Mouse (Mus musculus) adrenal gland, postnatal 25 days (tissue): ENCODE measurements around the gene Dvl3. TPM values are rescaled to one million over a fixed set of nuclear protein-coding genes. Genes with fewer than 3 reads are reported as not detected.

Experiments
- DNase-seq: peaks from one replicate; pipeline ENCODE4 v3.0.0; 2021; ENCODE audit warnings: mixed read lengths
- total RNA-seq: library from RNA; stranded (reverse); gene quantifications from 2 replicates; pipeline ENCODE4 v1.2.3, GENCODE M21; 2021

Dvl3 gene
- total RNA-seq, 1 experiment from 2014 or later: 46.2 TPM

GRCm38 (mm10) chr16:20547423-20547822 lies 30.6 kb downstream of the Dvl3 start:
- DNase-seq: no peak

- peak; percentile 97 for DNase-seq
These were observed 31.5 kb downstream of the Dvl3 start, which contains the start of gene Abcf3 for GRCm38 (mm10) chr16:20548096-20548948. Gene Abcf3 (plus strand): TSS chr16:20548577.

GRCm38 (mm10) chr16:20549161-20549560 lies 32.4 kb downstream of the Dvl3 start:
- DNase-seq: no peak

- no peak for DNase-seq
These were observed 34.9 kb downstream of the Dvl3 start for GRCm38 (mm10) chr16:20551691-20552090.

- DNase-seq: no peak
These were observed 35.8 kb downstream of the Dvl3 start for GRCm38 (mm10) chr16:20552594-20552993.

GRCm38 (mm10) chr16:20555000-20555399 lies 38.2 kb downstream of the Dvl3 start:
- no peak for DNase-seq

GRCm38 (mm10) chr16:20557381-20557780 lies 40.6 kb downstream of the Dvl3 start:
- no peak for DNase-seq

- no peak for DNase-seq
These were observed 48.3 kb downstream of the Dvl3 start for GRCm38 (mm10) chr16:20565075-20565474.

Other genes starting within 250 kb of the Dvl3 start
- gene Parl, start 214.6 kb upstream of the Dvl3 start, total RNA-seq: 87.6 and 125 TPM in 2 replicates
- not detected in 2 replicates for gene Cyp2ab1, start 191.6 kb upstream of the Dvl3 start, total RNA-seq
- 73.8 and 89.1 TPM in 2 replicates for gene Abcc5, start 90.6 kb upstream of the Dvl3 start, total RNA-seq
- gene Eif2b5, start 18.2 kb upstream of the Dvl3 start, total RNA-seq: 58.3 and 63.8 TPM in 2 replicates
- 291 and 310 TPM in 2 replicates for gene Ap2m1, start 18.5 kb downstream of the Dvl3 start, total RNA-seq
- gene Abcf3, start 31.6 kb downstream of the Dvl3 start, total RNA-seq: 87.3 and 101 TPM in 2 replicates
- gene Vwa5b2, start 72.5 kb downstream of the Dvl3 start, total RNA-seq: 1.5 TPM in 1 of 2 replicates, not detected in the other
- 7.2 and 9.1 TPM in 2 replicates for gene Eef1akmt4, start 94.6 kb downstream of the Dvl3 start, total RNA-seq
- gene Gm49333, start 94.6 kb downstream of the Dvl3 start, total RNA-seq: not detected in 2 replicates
- 26.2 and 41.4 TPM in 2 replicates for gene Alg3, start 94.8 kb downstream of the Dvl3 start, total RNA-seq
- 15.8 and 27.8 TPM in 2 replicates for gene Camk2n2, start 104.3 kb downstream of the Dvl3 start, total RNA-seq
- 11.4 and 15.0 TPM in 2 replicates for gene Ece2, start 112.8 kb downstream of the Dvl3 start, total RNA-seq
- gene Psmd2, start 134.7 kb downstream of the Dvl3 start, total RNA-seq: 279 and 296 TPM in 2 replicates
- 337 and 368 TPM in 2 replicates for gene Eif4g1, start 151.3 kb downstream of the Dvl3 start, total RNA-seq
- gene Fam131a, start 176.3 kb downstream of the Dvl3 start, total RNA-seq: 14.8 and 17.6 TPM in 2 replicates
- gene Polr2h, start 200.7 kb downstream of the Dvl3 start, total RNA-seq: 49.8 and 56.3 TPM in 2 replicates
- gene Clcn2, start 200.8 kb downstream of the Dvl3 start, total RNA-seq: 45.9 and 74.4 TPM in 2 replicates
- gene Chrd, start 216.1 kb downstream of the Dvl3 start, total RNA-seq: 8.1 and 13.5 TPM in 2 replicates
- gene Thpo, start 217.5 kb downstream of the Dvl3 start, total RNA-seq: 1.6 and 3.2 TPM in 2 replicates